Mouse (Mus musculus) liver, postnatal 0 days (tissue): Measurements from ENCODE around the gene Scrt2.

Source experiments
- CTCF ChIP-seq: sonication (generic); IDR thresholded peaks from 2 replicates; pipeline ENCODE4 v1.5.1; 2016; ENCODE audit warnings: antibody characterized with exemption, low read depth
- EP300 ChIP-seq: IDR thresholded peaks from 2 replicates; pipeline ENCODE4 v1.6.1; 2016; ENCODE audit warnings: antibody characterized with exemption, low read depth, mild to moderate bottlenecking

DNA sequence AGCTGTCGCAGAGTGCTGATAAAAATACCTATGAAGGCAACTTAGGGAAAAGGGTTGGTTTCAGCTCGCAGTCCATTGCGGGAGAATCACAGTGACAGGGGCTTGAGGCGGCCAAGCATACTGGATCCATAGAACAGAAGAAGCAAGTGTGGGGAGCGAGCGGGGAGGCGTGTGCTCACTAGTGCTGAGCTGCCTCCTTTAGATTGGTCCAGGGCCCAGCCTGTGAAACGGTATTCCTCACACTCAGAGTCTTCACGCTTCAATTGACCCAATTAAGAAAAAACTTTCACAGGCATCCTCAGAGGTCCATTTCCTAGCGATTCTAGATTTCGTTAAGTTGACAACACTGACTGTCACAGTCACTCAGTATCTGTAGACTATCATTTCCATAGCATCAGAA lies 59.6 kb downstream of the Scrt2 start:
- TF ChIP-seq EP300 (no peak), CTCF (no peak)
